Mouse (Mus musculus): ENCODE results near the gene Zfp280d. TPM values are rescaled to one million over a fixed set of nuclear protein-coding genes. Genes with fewer than 3 reads are reported as not detected.

Zfp280d gene
- polyA plus RNA-seq (2017; shearing (Covaris generic)), result 76.4 TPM

GRCm38 (mm10) chr9:72274677-72275076 is at the start of gene Zfp280d:
Gene Zfp280d (plus strand): TSS chr9:72274860.

Other genes with a start within 250 kb of the Zfp280d start
- gene Tcf12, start 163.0 kb upstream of the Zfp280d start, polyA plus RNA-seq (2017; shearing (Covaris generic)), result 31.8 TPM
- gene Mns1, start 163.2 kb downstream of the Zfp280d start, polyA plus RNA-seq (2017; shearing (Covaris generic)), result 13.7 TPM
- 13.3 TPM for gene Tex9, start 217.4 kb downstream of the Zfp280d start, polyA plus RNA-seq (2017; shearing (Covaris generic))

Data from CD4-positive, CD25-positive, alpha-beta regulatory T cell, adult 9 weeks (primary cell).